Mouse (Mus musculus) heart, postnatal 36 days (tissue): ENCODE measurements around the gene Khdc3. TPM values are rescaled to one million over a fixed set of nuclear protein-coding genes. Genes with fewer than 3 reads are reported as not detected.

ENCODE experiments used
- total RNA-seq, 2 experiments: library from RNA; stranded (reverse); gene quantifications; 2 replicates each; pipeline ENCODE4 v1.2.3; 2021

Gene Khdc3
- total RNA-seq, 2 experiments from 2014 or later, result not detected

Other genes with a start within 250 kb of the Khdc3 start
- 10 to 100 TPM; 11.9 to 12.5 TPM for gene Pygo1, start 176.2 kb upstream of the Khdc3 start, total RNA-seq
- gene Dyx1c1, start 143.1 kb upstream of the Khdc3 start, total RNA-seq, result under 1 TPM; 0.50 to 0.84 TPM
- gene Gm44503, start 143.0 kb upstream of the Khdc3 start, total RNA-seq, result not detected
- gene Ccpg1os, start 116.5 kb upstream of the Khdc3 start, total RNA-seq, result 1 to 10 TPM; 8.9 to 9.7 TPM
- 10 to 100 TPM; 81.3 to 92.5 TPM for gene Ccpg1, start 116.4 kb upstream of the Khdc3 start, total RNA-seq
- 1 to 10 TPM; 2.0 to 2.4 TPM for gene Pigb, start 61.5 kb upstream of the Khdc3 start, total RNA-seq
- gene Rab27a, start 57.0 kb upstream of the Khdc3 start, total RNA-seq, result 1 to 10 TPM; 3.6 to 4.4 TPM
- gene Gm20509, start 634 bp downstream of the Khdc3 start, total RNA-seq, result not detected
- 10 to 100 TPM; 50.5 to 50.8 TPM for gene Rsl24d1, start 11.6 kb downstream of the Khdc3 start, total RNA-seq